Mouse (Mus musculus): Measurements from ENCODE around the gene Lsamp. TPM values are rescaled to one million over a fixed set of nuclear protein-coding genes. Genes with fewer than 3 reads are reported as not detected.

The Lsamp gene
- polyA plus RNA-seq, 1 experiment from 2014 or later, result 0.95 TPM

GRCm38 (mm10) chr16:42123826-42124225 is 2139.7 kb downstream of the Lsamp start:
- Histone ChIP-seq H3K27ac (ENCODE audit: low read depth) (no peak overlapping the region), H3K9me3 (ENCODE audit: low read depth, low read length) (no peaks in the 10 kb centered on the region), H3K9ac (no peak overlapping the region), H3K27me3 (ENCODE audit: insufficient read depth, low read length) (no peaks in the 10 kb centered on the region), H3K4me1 (ENCODE audit: insufficient read depth) (no peaks in the 10 kb centered on the region), H3K4me2 (no peak overlapping the region), H3K4me3 (ENCODE audit: low read depth, low read length) (no peak overlapping the region), H3K36me3 (ENCODE audit: insufficient read depth) (no peaks in the 10 kb centered on the region)
- no peak for ATAC-seq (ENCODE audit: insufficient read depth)
- DNase-seq, result no peak
- no peak for TF ChIP-seq CTCF (IDR thresholded peaks at IDR 0.05; ENCODE audit: low read depth)
- WGBS, result 49% methylated on average over 4 of the region's 4 CpGs

GRCm38 (mm10) chr16:42126061-42126460 is 2141.9 kb downstream of the Lsamp start:
- Histone ChIP-seq H3K4me3 (ENCODE audit: low read depth, low read length) (no peak overlapping the region), H3K27me3 (ENCODE audit: insufficient read depth, low read length) (no peaks in the 10 kb centered on the region), H3K4me2 (no peak overlapping the region), H3K9ac (no peak overlapping the region), H3K9me3 (ENCODE audit: low read depth, low read length) (no peaks in the 10 kb centered on the region), H3K27ac (ENCODE audit: low read depth) (no peak overlapping the region), H3K36me3 (ENCODE audit: insufficient read depth) (no peaks in the 10 kb centered on the region), H3K4me1 (ENCODE audit: insufficient read depth) (no peaks in the 10 kb centered on the region)
- no peak for TF ChIP-seq CTCF (IDR thresholded peaks at IDR 0.05; ENCODE audit: low read depth)
- no peak for ATAC-seq (ENCODE audit: insufficient read depth)
- WGBS, result 69% methylated on average over 2 of the region's 2 CpGs
- no peak for DNase-seq

GRCm38 (mm10) chr16:42147164-42147563 is 2163.0 kb downstream of the Lsamp start:
- ATAC-seq (ENCODE audit: insufficient read depth), result no peak
- no peak for DNase-seq
- H3K4me3 ChIP-seq (ENCODE audit: low read depth, low read length), result no peak overlapping the region
- 77% methylated on average over 6 of the region's 6 CpGs for WGBS
- H3K27ac ChIP-seq (ENCODE audit: low read depth), result no peak overlapping the region
- no peaks in the 10 kb centered on the region for H3K27me3 ChIP-seq (ENCODE audit: insufficient read depth, low read length)
- no peaks in the 10 kb centered on the region for H3K4me1 ChIP-seq (ENCODE audit: insufficient read depth)
- TF ChIP-seq CTCF (IDR thresholded peaks at IDR 0.05; ENCODE audit: low read depth), result no peak
- no peak overlapping the region for H3K4me2 ChIP-seq
- no peaks in the 10 kb centered on the region for H3K36me3 ChIP-seq (ENCODE audit: insufficient read depth)
- H3K9ac ChIP-seq, result no peak overlapping the region
- H3K9me3 ChIP-seq (ENCODE audit: low read depth, low read length), result no peaks in the 10 kb centered on the region

DNA sequence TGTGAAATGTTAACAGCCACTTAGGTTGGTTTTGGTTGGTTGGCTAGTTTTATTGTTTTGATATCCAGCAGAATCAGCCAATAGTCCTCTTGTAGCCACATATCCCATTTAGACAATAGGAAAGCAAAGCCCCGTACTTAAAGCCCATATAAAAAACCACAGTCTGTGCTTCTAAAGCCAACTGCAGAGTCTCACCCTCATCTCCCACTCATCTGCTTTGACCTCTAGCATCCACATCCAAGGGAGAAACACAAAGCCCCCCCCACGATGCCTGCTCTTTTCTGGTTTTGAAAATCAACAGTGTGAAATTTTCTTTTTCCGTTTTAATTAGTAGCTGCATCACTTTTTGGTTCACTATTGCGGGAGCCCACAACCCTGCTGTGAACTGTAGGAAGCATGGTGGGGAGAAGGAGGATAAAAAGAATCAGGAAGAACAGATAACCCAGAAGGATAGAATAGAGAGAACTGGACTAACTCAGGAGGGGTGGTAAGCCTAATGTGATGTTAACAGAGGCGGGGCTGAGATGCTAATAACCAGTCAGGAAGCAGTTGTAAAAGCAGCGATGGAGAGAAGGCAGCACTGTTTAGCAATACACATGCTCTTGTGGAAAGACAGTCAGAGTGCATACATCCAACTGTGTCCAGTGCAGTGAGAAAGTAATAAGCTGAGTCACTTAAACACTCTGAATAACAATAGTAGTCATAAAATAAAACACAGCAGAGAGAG is 2165.2 kb downstream of the Lsamp start:
- Histone ChIP-seq H3K4me1 (ENCODE audit: insufficient read depth) (no peaks in the 10 kb centered on the region), H3K4me3 (ENCODE audit: low read depth, low read length) (no peak overlapping the region), H3K9me3 (ENCODE audit: low read depth, low read length) (no peaks in the 10 kb centered on the region), H3K9ac (no peak overlapping the region), H3K36me3 (ENCODE audit: insufficient read depth) (no peaks in the 10 kb centered on the region), H3K4me2 (no peak overlapping the region), H3K27me3 (ENCODE audit: insufficient read depth, low read length) (no peaks in the 10 kb centered on the region), H3K27ac (ENCODE audit: low read depth) (no peak overlapping the region)
- no peak for TF ChIP-seq CTCF (IDR thresholded peaks at IDR 0.05; ENCODE audit: low read depth)
- DNase-seq (no peak), ATAC-seq (ENCODE audit: insufficient read depth) (no peak)
- 69% methylated on average over 6 of the region's 6 CpGs for WGBS

DNA sequence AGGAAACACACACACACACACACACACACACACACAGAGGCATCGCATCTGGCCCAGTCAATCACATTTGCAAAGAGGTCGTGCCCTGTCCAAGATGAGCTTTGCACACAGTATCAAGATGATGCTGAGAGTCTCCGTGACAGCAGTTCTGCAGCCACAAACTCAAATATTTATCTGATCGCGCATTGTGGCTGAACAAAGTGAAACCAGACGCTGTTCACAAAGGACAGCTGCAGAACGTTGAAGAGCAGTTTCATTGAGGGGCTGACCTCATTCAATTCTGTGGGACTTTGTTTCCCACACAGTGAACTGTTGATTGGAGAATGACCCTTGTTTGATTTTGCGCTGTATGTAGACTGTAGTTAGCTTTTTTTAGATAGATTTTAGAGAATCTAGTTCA is 2168.5 kb downstream of the Lsamp start:
- Histone ChIP-seq H3K4me3 (ENCODE audit: low read depth, low read length) (no peak overlapping the region), H3K9ac (no peak overlapping the region), H3K9me3 (ENCODE audit: low read depth, low read length) (no peaks in the 10 kb centered on the region), H3K36me3 (ENCODE audit: insufficient read depth) (no peaks in the 10 kb centered on the region), H3K4me2 (peak overlapping the region; percentile 43), H3K27me3 (ENCODE audit: insufficient read depth, low read length) (no peaks in the 10 kb centered on the region), H3K4me1 (ENCODE audit: insufficient read depth) (no peaks in the 10 kb centered on the region), H3K27ac (ENCODE audit: low read depth) (no peak overlapping the region)
- 14% methylated on average over 8 of the region's 8 CpGs for WGBS
- TF ChIP-seq CTCF (IDR thresholded peaks at IDR 0.05; ENCODE audit: low read depth), result no peak
- DNase-seq (peak; percentile 73), ATAC-seq (ENCODE audit: insufficient read depth) (peak; percentile 83)

DNA sequence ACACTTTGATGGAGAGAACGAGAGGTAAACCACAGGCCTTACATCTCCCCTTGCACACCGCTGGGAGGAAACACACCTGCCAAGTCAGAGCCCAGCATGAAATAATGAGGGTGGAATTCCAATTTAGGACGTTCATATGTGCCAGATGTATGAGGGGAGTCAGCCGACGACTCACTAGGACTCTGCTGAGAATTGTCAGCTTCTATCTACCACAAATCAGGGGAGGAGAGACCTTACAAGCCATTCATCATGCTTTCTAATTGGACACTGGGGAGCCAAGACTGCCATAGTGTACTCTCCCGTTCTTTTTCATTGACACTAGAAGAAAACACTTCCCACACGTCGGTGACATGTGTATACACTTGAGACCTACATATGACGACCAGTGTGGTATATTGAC is 2173.7 kb downstream of the Lsamp start:
- ATAC-seq (ENCODE audit: insufficient read depth), result no peak
- whole genome bisulfite sequencing, result 62% methylated on average over 9 of the region's 9 CpGs
- Histone ChIP-seq H3K4me2 (no peak overlapping the region), H3K27ac (ENCODE audit: low read depth) (no peak overlapping the region), H3K36me3 (ENCODE audit: insufficient read depth) (no peaks in the 10 kb centered on the region), H3K9me3 (ENCODE audit: low read depth, low read length) (no peaks in the 10 kb centered on the region), H3K9ac (no peak overlapping the region), H3K4me3 (ENCODE audit: low read depth, low read length) (no peak overlapping the region), H3K4me1 (ENCODE audit: insufficient read depth) (no peaks in the 10 kb centered on the region), H3K27me3 (ENCODE audit: insufficient read depth, low read length) (no peaks in the 10 kb centered on the region)
- no peak for DNase-seq
- TF ChIP-seq CTCF (IDR thresholded peaks at IDR 0.05; ENCODE audit: low read depth), result no peak

GRCm38 (mm10) chr16:42164941-42165340 is 2180.8 kb downstream of the Lsamp start:
- Histone ChIP-seq H3K4me1 (ENCODE audit: insufficient read depth) (no peaks in the 10 kb centered on the region), H3K4me2 (no peak overlapping the region), H3K4me3 (ENCODE audit: low read depth, low read length) (no peak overlapping the region), H3K9ac (no peak overlapping the region), H3K9me3 (ENCODE audit: low read depth, low read length) (no peaks in the 10 kb centered on the region), H3K27me3 (ENCODE audit: insufficient read depth, low read length) (no peaks in the 10 kb centered on the region), H3K36me3 (ENCODE audit: insufficient read depth) (no peaks in the 10 kb centered on the region), H3K27ac (ENCODE audit: low read depth) (no peak overlapping the region)
- peak; percentile 94 for DNase-seq
- TF ChIP-seq CTCF (IDR thresholded peaks at IDR 0.05; ENCODE audit: low read depth), result peak; percentile 100
- ATAC-seq (ENCODE audit: insufficient read depth), result peak; percentile 82

All from lung, embryonic 14.5 days (tissue).